Mouse (Mus musculus) myocyte (in vitro differentiated cells): ENCODE measurements around the gene Tgfbr1. TPM values are rescaled to one million over a fixed set of nuclear protein-coding genes. Genes with fewer than 3 reads are reported as not detected.
A peak's percentile ranks its signal among the peaks of the same experiment; 100 is the strongest.

Experiments
- H3K27me3 ChIP-seq: one replicate; pipeline ENCODE4 v1.6.1; 2011; ENCODE audit not compliant: control insufficient read depth, insufficient read depth, insufficient read length
- H3K36me3 ChIP-seq: one replicate; pipeline ENCODE4 v1.6.1; 2011; ENCODE audit not compliant: control insufficient read depth, insufficient read depth
- H3K4me2 ChIP-seq: one replicate; pipeline ENCODE4 v1.6.1; 2011; ENCODE audit warnings: low read depth, control low read depth
- H3K4me3 ChIP-seq: one replicate; pipeline ENCODE4 v1.5.1; 2011; ENCODE audit warnings: mild to moderate bottlenecking, control low read depth, moderate library complexity
- H3K79me2 ChIP-seq: one replicate; pipeline ENCODE4 v1.6.1; 2011; ENCODE audit not compliant: control insufficient read depth, insufficient read depth
- H3ac ChIP-seq: one replicate; pipeline ENCODE4 v1.6.1; 2011; ENCODE audit not compliant: control insufficient read depth, insufficient read length
- CEBPB ChIP-seq: IDR thresholded peaks from 2 replicates; pipeline ENCODE4 v1.6.1; 2011; ENCODE audit warnings: mild to moderate bottlenecking, moderate library complexity; ENCODE audit not compliant: poor library complexity, insufficient read depth, severe bottlenecking
- E2F4 ChIP-seq: IDR thresholded peaks from one replicate; pipeline ENCODE4 v1.6.1; 2011; ENCODE audit warnings: mild to moderate bottlenecking, control low read depth, moderate library complexity; ENCODE audit not compliant: insufficient read depth
- MAX ChIP-seq: IDR thresholded peaks from one replicate; pipeline ENCODE4 v1.6.1; 2011; ENCODE audit warnings: low read depth, mild to moderate bottlenecking, control low read depth
- MYOD1 ChIP-seq, 3 experiments: IDR thresholded peaks; one replicate each; pipeline ENCODE4 v1.6.1; 2011; ENCODE audit warnings: control low read depth in 2 of 3, low read depth in 2 of 3, mild to moderate bottlenecking in 2 of 3, moderate library complexity in 1 of 3; ENCODE audit not compliant: insufficient read length in 2 of 3, control insufficient read depth in 1 of 3
- MYOG ChIP-seq, 3 experiments: IDR thresholded peaks; one replicate each; pipeline ENCODE4 v1.6.1; 2011; ENCODE audit warnings: control low read depth in 2 of 3, low read depth in 2 of 3, mild to moderate bottlenecking in 2 of 3; ENCODE audit not compliant: insufficient read length in 2 of 3, control insufficient read depth in 1 of 3, insufficient read depth in 1 of 3
- POLR2A ChIP-seq: IDR thresholded peaks from one replicate; pipeline ENCODE4 v1.6.1; 2011; ENCODE audit warnings: low read depth, mild to moderate bottlenecking, control low read depth, moderate library complexity; ENCODE audit not compliant: insufficient read length
- POLR2AphosphoS2 ChIP-seq: IDR thresholded peaks from one replicate; pipeline ENCODE4 v1.6.1; 2011; ENCODE audit warnings: low read depth, control low read depth; ENCODE audit not compliant: insufficient read length
- REST ChIP-seq: IDR thresholded peaks from one replicate; pipeline ENCODE4 v1.6.1; 2011; ENCODE audit warnings: mild to moderate bottlenecking, control low read depth, moderate library complexity; ENCODE audit not compliant: insufficient read depth, insufficient read length
- SRF ChIP-seq: IDR thresholded peaks from one replicate; pipeline ENCODE4 v1.6.1; 2011; ENCODE audit warnings: low read depth; ENCODE audit not compliant: control insufficient read depth, insufficient read length
- TCF12 ChIP-seq: IDR thresholded peaks from one replicate; pipeline ENCODE4 v1.6.1; 2011; ENCODE audit warnings: mild to moderate bottlenecking, control low read depth; ENCODE audit not compliant: poor library complexity, insufficient read depth, severe bottlenecking
- TCF3 ChIP-seq: IDR thresholded peaks from one replicate; pipeline ENCODE4 v1.6.1; 2011; ENCODE audit warnings: low read depth, control low read depth; ENCODE audit not compliant: insufficient read length
- USF1 ChIP-seq: IDR thresholded peaks from one replicate; pipeline ENCODE4 v1.6.1; 2011; ENCODE audit warnings: low read depth, mild to moderate bottlenecking, control low read depth, moderate library complexity
- polyA plus RNA-seq: library from polyadenylated mRNA; unstranded; fragments of >200 nt; fragmentation: generic; extraction: Trizol; gene quantifications from one replicate; pipeline ENCODE4 v1.2.1, GENCODE M21; 2012; ENCODE audit warnings: missing spikeins

Tgfbr1 gene
- polyA plus RNA-seq, 1 experiment = 2.7 TPM

DNA sequence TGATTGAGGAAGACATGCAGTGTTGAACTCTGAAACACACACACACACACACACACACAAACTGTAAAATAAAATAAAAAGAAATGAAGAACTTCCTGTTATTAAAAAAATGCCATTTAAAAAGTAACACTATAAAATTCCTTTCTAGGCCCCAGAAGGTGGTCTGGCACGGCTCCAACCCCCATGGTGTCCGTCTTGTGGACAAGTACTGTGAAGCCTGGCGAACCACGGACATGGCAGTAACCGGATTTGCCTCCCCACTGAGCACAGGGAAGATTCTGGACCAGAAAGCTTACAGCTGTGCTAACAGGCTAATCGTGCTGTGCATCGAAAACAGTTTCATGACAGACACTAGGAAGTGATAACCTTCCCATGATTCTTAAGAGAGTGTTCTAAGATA, 41.1 kb upstream of the Tgfbr1 start:
- Histone ChIP-seq H3K36me3 (no peaks in the 10 kb centered on the region), H3K4me2 (no peak overlapping the region), H3K4me3 (no peak overlapping the region), H3K79me2 (no peaks in the 10 kb centered on the region), H3K27me3 (no peaks in the 10 kb centered on the region), H3ac (no peak overlapping the region)
- no peak for TF ChIP-seq E2F4
- TF ChIP-seq USF1 = no peak
- TF ChIP-seq SRF = no peak
- no peak for TF ChIP-seq MYOD1 (IDR thresholded peaks at IDR 0.05; ENCODE audit: control insufficient read depth in 1 of 3, insufficient read length in 2 of 3, low read depth in 2 of 3)
- TF ChIP-seq CEBPB = no peak
- no peak for TF ChIP-seq TCF12
- no peak for TF ChIP-seq POLR2A
- TF ChIP-seq POLR2AphosphoS2 = no peak
- no peak for TF ChIP-seq MYOG (IDR thresholded peaks at IDR 0.05; ENCODE audit: control insufficient read depth in 1 of 3, insufficient read depth in 1 of 3, insufficient read length in 2 of 3, low read depth in 2 of 3)
- no peak for TF ChIP-seq REST
- TF ChIP-seq MAX = no peak
- TF ChIP-seq TCF3 = no peak

DNA sequence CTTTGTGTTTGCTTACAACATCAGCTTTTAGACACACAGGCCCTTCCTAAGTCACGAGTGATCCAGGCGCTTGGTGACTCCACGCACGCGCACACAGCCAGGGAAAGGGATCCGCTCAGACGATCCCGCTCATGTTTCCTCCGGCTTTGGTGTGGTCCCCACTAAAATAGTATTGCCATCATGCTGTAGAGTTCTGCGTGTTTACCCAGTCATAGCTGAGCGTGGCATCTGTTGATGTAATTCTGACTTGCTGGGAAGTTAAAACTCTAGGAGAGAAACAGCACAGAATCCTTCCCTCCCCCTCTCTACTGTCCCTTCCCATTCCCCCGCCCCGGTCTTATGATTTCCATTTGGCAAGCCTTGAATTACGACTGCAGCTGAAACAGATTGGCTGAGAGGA, 40.3 kb upstream of the Tgfbr1 start:
- Histone ChIP-seq H3K4me3 (no peak overlapping the region), H3K4me2 (no peak overlapping the region), H3ac (no peak overlapping the region), H3K36me3 (no peaks in the 10 kb centered on the region), H3K79me2 (no peaks in the 10 kb centered on the region), H3K27me3 (no peaks in the 10 kb centered on the region)
- no peak for TF ChIP-seq E2F4
- no peak for TF ChIP-seq MYOD1 (IDR thresholded peaks at IDR 0.05; ENCODE audit: control insufficient read depth in 1 of 3, insufficient read length in 2 of 3, low read depth in 2 of 3)
- no peak for TF ChIP-seq TCF3
- TF ChIP-seq MYOG (IDR thresholded peaks at IDR 0.05; ENCODE audit: control insufficient read depth in 1 of 3, insufficient read depth in 1 of 3, insufficient read length in 2 of 3, low read depth in 2 of 3) = no peak

- Histone ChIP-seq H3K36me3 (no peaks in the 10 kb centered on the region), H3K79me2 (no peaks in the 10 kb centered on the region), H3K27me3 (no peaks in the 10 kb centered on the region), H3K4me3 (no peak overlapping the region), H3ac (no peak overlapping the region), H3K4me2 (no peak overlapping the region)
- TF ChIP-seq USF1 = no peak
- TF ChIP-seq MAX = no peak
- TF ChIP-seq CEBPB = no peak
Measured at GRCm38 (mm10) chr4:47313710-47314410, 39.2 kb upstream of the Tgfbr1 start.

GRCm38 (mm10) chr4:47315458-47315857, 37.6 kb upstream of the Tgfbr1 start:
- H3ac ChIP-seq = no peak overlapping the region
- TF ChIP-seq TCF3 (no peak), REST (no peak), MAX (no peak), SRF (no peak), MYOG (IDR thresholded peaks at IDR 0.05; ENCODE audit: control insufficient read depth in 1 of 3, insufficient read depth in 1 of 3, insufficient read length in 2 of 3, low read depth in 2 of 3) (no peak), USF1 (no peak), POLR2AphosphoS2 (no peak), MYOD1 (IDR thresholded peaks at IDR 0.05; ENCODE audit: control insufficient read depth in 1 of 3, insufficient read length in 2 of 3, low read depth in 2 of 3) (no peak), POLR2A (no peak), CEBPB (no peak), E2F4 (no peak), TCF12 (no peak)
- no peaks in the 10 kb centered on the region for H3K27me3 ChIP-seq
- H3K36me3 ChIP-seq = no peaks in the 10 kb centered on the region
- H3K4me3 ChIP-seq = no peak overlapping the region
- no peaks in the 10 kb centered on the region for H3K79me2 ChIP-seq
- H3K4me2 ChIP-seq = no peak overlapping the region

GRCm38 (mm10) chr4:47316432-47316831, 36.6 kb upstream of the Tgfbr1 start:
- H3K4me3 ChIP-seq = no peak overlapping the region
- H3K79me2 ChIP-seq = no peaks in the 10 kb centered on the region
- no peaks in the 10 kb centered on the region for H3K36me3 ChIP-seq
- no peak overlapping the region for H3ac ChIP-seq
- no peaks in the 10 kb centered on the region for H3K27me3 ChIP-seq
- peak overlapping the region; percentile 34 for H3K4me2 ChIP-seq
- TF ChIP-seq MYOG (IDR thresholded peaks at IDR 0.05; ENCODE audit: control insufficient read depth in 1 of 3, insufficient read depth in 1 of 3, insufficient read length in 2 of 3, low read depth in 2 of 3) = no peak
- TF ChIP-seq MYOD1 (IDR thresholded peaks at IDR 0.05; ENCODE audit: control insufficient read depth in 1 of 3, insufficient read length in 2 of 3, low read depth in 2 of 3) = no peak
- no peak for TF ChIP-seq E2F4
- no peak for TF ChIP-seq SRF
- no peak for TF ChIP-seq USF1
- TF ChIP-seq TCF12 = no peak
- no peak for TF ChIP-seq CEBPB
- TF ChIP-seq REST = no peak
- no peak for TF ChIP-seq POLR2A
- no peak for TF ChIP-seq TCF3
- no peak for TF ChIP-seq MAX
- TF ChIP-seq POLR2AphosphoS2 = no peak
